Mouse (Mus musculus) midbrain, embryonic 11.5 days (tissue): ENCODE measurements around the gene Rfx1. TPM values are rescaled to one million over a fixed set of nuclear protein-coding genes. Genes with fewer than 3 reads are reported as not detected.
A peak's percentile ranks its signal among the peaks of the same experiment; 100 is the strongest.

ENCODE experiments used
- ATAC-seq: fragments of 200-750 bp; cut with Nextera tagmentation; 2 replicates; pipeline ENCODE4 v1.8.0; 2017; ENCODE audit warnings: moderate TSS enrichment, moderate library complexity; ENCODE audit not compliant: low FRiP score
- DNase-seq: peaks from one replicate; pipeline ENCODE4 v3.0.0; 2015; ENCODE audit warnings: low spot score; ENCODE audit errors: missing footprints
- H3K27ac ChIP-seq: fragments of 300-500 bp; sonication (generic); 2 replicates; pipeline ENCODE4 v1.5.1; 2014; ENCODE audit warnings: low read depth, low read length
- H3K27me3 ChIP-seq: fragments of 300-500 bp; sonication (generic); 2 replicates; pipeline ENCODE4 v1.6.1; 2014; ENCODE audit warnings: mild to moderate bottlenecking, low read length, moderate library complexity, mixed read lengths; ENCODE audit not compliant: control insufficient read depth, insufficient read depth
- H3K36me3 ChIP-seq: fragments of 300-500 bp; sonication (generic); 2 replicates; pipeline ENCODE4 v1.6.1; 2014; ENCODE audit warnings: mild to moderate bottlenecking, low read length, moderate library complexity, mixed read lengths; ENCODE audit not compliant: control insufficient read depth, insufficient read depth
- H3K4me1 ChIP-seq: fragments of 300-500 bp; sonication (generic); 2 replicates; pipeline ENCODE4 v1.6.1; 2014; ENCODE audit warnings: low read length; ENCODE audit not compliant: control insufficient read depth, insufficient read depth
- H3K4me2 ChIP-seq: fragments of 300-500 bp; sonication (generic); 2 replicates; pipeline ENCODE4 v1.6.1; 2014; ENCODE audit warnings: mild to moderate bottlenecking, moderate library complexity
- H3K4me3 ChIP-seq: fragments of 300-500 bp; sonication (generic); 2 replicates; pipeline ENCODE4 v1.5.1; 2014; ENCODE audit warnings: low read depth, low read length
- H3K9ac ChIP-seq: fragments of 300-500 bp; sonication (generic); 2 replicates; pipeline ENCODE4 v1.6.1; 2014; ENCODE audit warnings: low read length
- H3K9me3 ChIP-seq: fragments of 300-500 bp; sonication (generic); 2 replicates; pipeline ENCODE4 v1.6.1; 2016; ENCODE audit warnings: low read length; ENCODE audit not compliant: control insufficient read depth
- WGBS: fragments of 180-500 bp; shearing (Covaris S2); extraction: QIAGEN DNeasy Blood & Tissue Kit; methylation state at CpG from one replicate; pipeline ENCODE4 v1.1.7; 2014; 5-methylcytosine and 5-hydroxymethylcytosine counted together
- polyA plus RNA-seq: library from polyadenylated mRNA; unstranded; fragments of >200 nt; fragmentation: Nextera tagmentation; extraction: Ambion mirVana; gene quantifications from 2 replicates; pipeline ENCODE4 v1.2.1, GENCODE M21; 2014

The Rfx1 gene
- polyA plus RNA-seq, 1 experiment from 2014 or later = 7.8 TPM

- Histone ChIP-seq H3K27me3 (peaks cover 23% of the 10 kb centered on the region), H3K4me2 (no peak overlapping the region), H3K9me3 (no peaks in the 10 kb centered on the region; the same call in 1 of the 2 replicates), H3K27ac (no peak overlapping the region), H3K4me1 (no peaks in the 10 kb centered on the region; the same call in 1 of the 2 replicates), H3K4me3 (no peak overlapping the region), H3K36me3 (no peaks in the 10 kb centered on the region), H3K9ac (no peak overlapping the region)
- DNase-seq (no peak), ATAC-seq (no peak)
- 83% methylated on average over 5 of the region's 5 CpGs for WGBS
These were observed 18.5 kb upstream of the Rfx1 start for GRCm38 (mm10) chr8:84048171-84048570.

- Histone ChIP-seq H3K4me2 (no peak overlapping the region), H3K27ac (no peak overlapping the region), H3K9me3 (no peaks in the 10 kb centered on the region), H3K4me1 (no peaks in the 10 kb centered on the region), H3K36me3 (no peaks in the 10 kb centered on the region), H3K27me3 (no peaks in the 10 kb centered on the region), H3K9ac (no peak overlapping the region), H3K4me3 (no peak overlapping the region)
- DNase-seq = no peak
- WGBS = 83% methylated on average over 3 of the region's 3 CpGs
- ATAC-seq = no peak
These were observed 13.9 kb upstream of the Rfx1 start for GRCm38 (mm10) chr8:84052746-84053145.

- Histone ChIP-seq H3K27me3 (no peaks in the 10 kb centered on the region), H3K4me3 (no peak overlapping the region), H3K4me1 (no peaks in the 10 kb centered on the region), H3K9me3 (no peaks in the 10 kb centered on the region), H3K4me2 (no peak overlapping the region), H3K36me3 (no peaks in the 10 kb centered on the region), H3K9ac (no peak overlapping the region), H3K27ac (no peak overlapping the region)
- DNase-seq (no peak), ATAC-seq (no peak)
- WGBS = 93% methylated on average over 5 of the region's 5 CpGs
These were observed 13.4 kb upstream of the Rfx1 start for GRCm38 (mm10) chr8:84053229-84053628.

- H3K9ac ChIP-seq = no peak overlapping the region
- no peak overlapping the region for H3K4me3 ChIP-seq
- no peaks in the 10 kb centered on the region for H3K36me3 ChIP-seq
- H3K27me3 ChIP-seq = no peaks in the 10 kb centered on the region
- no peaks in the 10 kb centered on the region for H3K9me3 ChIP-seq
- H3K4me2 ChIP-seq = no peak overlapping the region
- H3K4me1 ChIP-seq = no peaks in the 10 kb centered on the region
- no peak overlapping the region for H3K27ac ChIP-seq
- 100% methylated on average over 1 of the region's 1 CpGs for WGBS
- ATAC-seq (no peak), DNase-seq (no peak)
These were observed 8.8 kb upstream of the Rfx1 start for GRCm38 (mm10) chr8:84057827-84058226.

- no peak overlapping the region for H3K27ac ChIP-seq
- no peak overlapping the region for H3K9ac ChIP-seq
- WGBS = 96% methylated on average over 2 of the region's 2 CpGs
- no peaks in the 10 kb centered on the region for H3K9me3 ChIP-seq
- no peak overlapping the region for H3K4me3 ChIP-seq
- ATAC-seq = no peak
- peak; percentile 80 for DNase-seq
- no peaks in the 10 kb centered on the region for H3K27me3 ChIP-seq
- H3K36me3 ChIP-seq = no peaks in the 10 kb centered on the region
- H3K4me2 ChIP-seq = no peak overlapping the region
- H3K4me1 ChIP-seq = no peaks in the 10 kb centered on the region
These were observed 7.4 kb upstream of the Rfx1 start for GRCm38 (mm10) chr8:84059226-84059625.

GRCm38 (mm10) chr8:84060245-84060644 lies 6.4 kb upstream of the Rfx1 start:
- 90% methylated on average over 2 of the region's 2 CpGs for WGBS
- H3K27ac ChIP-seq = no peak overlapping the region
- no peak overlapping the region for H3K4me2 ChIP-seq
- no peaks in the 10 kb centered on the region for H3K9me3 ChIP-seq
- no peak overlapping the region for H3K4me3 ChIP-seq
- H3K4me1 ChIP-seq = no peaks in the 10 kb centered on the region
- no peaks in the 10 kb centered on the region for H3K36me3 ChIP-seq
- ATAC-seq (no peak), DNase-seq (no peak)
- H3K27me3 ChIP-seq = no peaks in the 10 kb centered on the region
- H3K9ac ChIP-seq = no peak overlapping the region

- Histone ChIP-seq H3K4me3 (no peak overlapping the region), H3K36me3 (no peaks in the 10 kb centered on the region), H3K27ac (no peak overlapping the region), H3K9me3 (no peaks in the 10 kb centered on the region), H3K4me1 (peaks cover 4% of the 10 kb centered on the region), H3K27me3 (no peaks in the 10 kb centered on the region), H3K4me2 (no peak overlapping the region), H3K9ac (no peak overlapping the region)
- WGBS = 75% methylated on average over 8 of the region's 8 CpGs
- DNase-seq = no peak
- ATAC-seq = no peak
These were observed 2.6 kb upstream of the Rfx1 start for GRCm38 (mm10) chr8:84063861-84064610.

GRCm38 (mm10) chr8:84065037-84065436 lies 1.6 kb upstream of the Rfx1 start, which contains the start of gene Gm10643:
Gm10643 (minus strand) TSS chr8:84065137.
- Histone ChIP-seq H3K36me3 (no peaks in the 10 kb centered on the region), H3K27me3 (no peaks in the 10 kb centered on the region), H3K9ac (peak within 1 kb of the TSS; percentile 66), H3K4me1 (peaks cover 14% of the 10 kb centered on the region), H3K4me2 (peak within 1 kb of the TSS; percentile 68), H3K27ac (peak within 1 kb of the TSS; percentile 30; the same call in 1 of the 2 replicates), H3K4me3 (peak within 1 kb of the TSS; percentile 95), H3K9me3 (no peaks in the 10 kb centered on the region)
- DNase-seq (no peak), ATAC-seq (no peak)
- 88% methylated on average over 1 of the region's 1 CpGs for WGBS

- Histone ChIP-seq H3K36me3 (no peaks in the 10 kb centered on the region), H3K9me3 (no peaks in the 10 kb centered on the region), H3K27me3 (no peaks in the 10 kb centered on the region), H3K4me1 (peaks cover 15% of the 10 kb centered on the region), H3K4me3 (peak overlapping the region; percentile 95), H3K4me2 (peak overlapping the region; percentile 68), H3K27ac (peak overlapping the region; percentile 30; the same call in 1 of the 2 replicates), H3K9ac (peak overlapping the region; percentile 66)
- 30% methylated on average over 5 of the region's 5 CpGs for WGBS
- ATAC-seq = no peak
- no peak for DNase-seq
These were observed 1.1 kb upstream of the Rfx1 start for GRCm38 (mm10) chr8:84065457-84066072.
